Mouse (Mus musculus) liver, embryonic 14.5 days (tissue): ENCODE results near the gene Acvr1.

Source experiments
- CTCF ChIP-seq: IDR thresholded peaks from 2 replicates; pipeline ENCODE4 v1.5.1; 2016; ENCODE audit warnings: antibody characterized with exemption, low read depth, control low read depth
- EP300 ChIP-seq: IDR thresholded peaks from 2 replicates; pipeline ENCODE4 v1.6.1; 2016; ENCODE audit warnings: antibody characterized with exemption, low read depth

- no peak for TF ChIP-seq CTCF
- TF ChIP-seq EP300: no peak
These were observed 48.8 kb upstream of the Acvr1 start for GRCm38 (mm10) chr2:58615766-58616165.
